Mouse (Mus musculus) urinary bladder, adult 18-20 months (tissue): ENCODE measurements around the gene Pyroxd2.

Source experiments
- DNase-seq, 2 experiments: peaks; one replicate each; pipeline ENCODE4 v3.0.0; 2022; ENCODE audit warnings: low spot score in 2 of 2, mixed read lengths in 2 of 2

Pyroxd2 gene

DNA sequence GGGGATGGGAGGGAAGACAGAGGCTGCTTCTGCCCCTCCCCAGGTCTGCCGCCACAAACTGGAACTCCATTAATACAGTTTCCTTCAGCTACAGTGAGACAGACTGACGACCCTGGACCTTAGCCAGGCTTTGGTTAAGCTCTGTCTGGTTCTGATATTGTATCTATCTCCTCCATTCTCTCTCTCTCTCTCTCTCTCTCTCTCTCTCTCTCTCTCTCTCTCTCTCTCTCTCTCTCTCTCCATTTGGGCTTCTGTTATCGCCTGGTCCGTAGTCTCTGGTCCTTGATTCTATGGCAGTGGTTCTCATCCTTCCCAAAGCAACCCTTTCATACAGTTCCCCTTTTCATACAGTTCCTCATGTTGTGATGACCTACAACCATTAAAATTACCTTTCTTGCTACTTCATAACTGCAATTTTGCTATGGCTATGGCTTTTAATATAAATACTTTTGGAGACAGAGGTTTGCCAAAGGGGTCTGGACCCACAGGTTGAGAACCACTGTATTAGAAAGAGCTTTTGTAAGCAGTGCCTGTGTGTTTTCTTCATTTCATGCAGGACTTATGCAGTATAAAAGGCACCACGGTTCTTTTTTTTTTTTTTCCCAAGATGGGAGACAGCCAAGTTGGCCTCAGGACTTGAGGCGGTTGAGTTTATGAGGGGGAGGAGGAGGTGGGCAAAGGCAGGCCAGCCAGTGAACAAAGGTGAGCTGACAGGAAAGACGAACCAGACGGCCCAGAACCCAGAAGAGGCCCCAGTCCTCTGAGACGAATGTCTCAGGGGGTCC, 7.3 kb downstream of the Pyroxd2 start:
- DNase-seq = no peak

- DNase-seq = peak in 1 of 2 experiments; percentile 42
These were observed 8.4 kb downstream of the Pyroxd2 start for GRCm38 (mm10) chr19:42744162-42744586.

- no peak for DNase-seq
These were observed 9.3 kb downstream of the Pyroxd2 start for GRCm38 (mm10) chr19:42743261-42743660.

GRCm38 (mm10) chr19:42741884-42742283, 10.7 kb downstream of the Pyroxd2 start:
- no peak for DNase-seq

- DNase-seq = no peak
These were observed 12.2 kb downstream of the Pyroxd2 start for GRCm38 (mm10) chr19:42740163-42740899.

- DNase-seq = no peak
These were observed 12.8 kb downstream of the Pyroxd2 start for GRCm38 (mm10) chr19:42739734-42740133.

GRCm38 (mm10) chr19:42737753-42738152, 14.8 kb downstream of the Pyroxd2 start:
- DNase-seq = no peak

GRCm38 (mm10) chr19:42734982-42735381, 17.6 kb downstream of the Pyroxd2 start:
- DNase-seq = no peak

DNA sequence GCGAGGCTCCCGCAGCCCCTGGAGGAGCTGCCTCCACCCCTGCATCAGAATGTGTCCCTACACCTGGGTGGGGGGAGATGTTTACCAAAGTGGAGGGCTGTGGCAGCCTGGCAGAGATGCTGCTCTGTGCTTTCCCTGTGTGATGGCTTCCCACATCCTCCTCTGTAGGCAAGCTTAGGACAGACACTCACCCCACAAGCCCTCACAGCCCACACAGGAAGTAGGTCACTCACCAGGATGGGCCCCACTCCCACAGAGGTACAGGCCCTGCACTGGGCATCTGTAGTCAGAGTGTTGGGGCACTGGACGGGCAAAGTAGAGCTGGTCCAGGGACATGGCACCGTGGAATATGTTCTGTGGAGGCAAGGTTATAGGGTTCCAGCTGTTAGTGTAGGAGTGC, 25.2 kb downstream of the Pyroxd2 start:
- no peak for DNase-seq

GRCm38 (mm10) chr19:42726766-42727165, 25.8 kb downstream of the Pyroxd2 start:
- DNase-seq = no peak

DNA sequence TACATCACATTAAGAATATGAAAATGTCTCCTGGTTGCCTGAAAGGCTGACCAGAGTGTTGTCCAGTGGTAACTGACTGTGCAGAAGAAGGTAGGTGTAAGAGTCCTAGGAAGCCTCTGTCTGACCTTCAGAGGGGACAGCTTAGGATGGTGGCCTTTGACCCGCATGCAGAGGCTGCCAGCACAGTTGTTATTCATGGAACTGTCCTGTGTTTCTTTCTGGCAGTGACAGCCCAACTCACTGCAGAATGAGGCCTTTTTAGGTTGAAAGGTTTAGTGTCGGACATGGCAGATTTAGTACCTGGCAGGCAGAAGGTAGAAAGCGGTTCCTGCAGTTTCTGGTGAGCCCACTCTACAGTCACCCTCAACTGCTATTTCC, 26.6 kb downstream of the Pyroxd2 start:
- no peak for DNase-seq

DNA sequence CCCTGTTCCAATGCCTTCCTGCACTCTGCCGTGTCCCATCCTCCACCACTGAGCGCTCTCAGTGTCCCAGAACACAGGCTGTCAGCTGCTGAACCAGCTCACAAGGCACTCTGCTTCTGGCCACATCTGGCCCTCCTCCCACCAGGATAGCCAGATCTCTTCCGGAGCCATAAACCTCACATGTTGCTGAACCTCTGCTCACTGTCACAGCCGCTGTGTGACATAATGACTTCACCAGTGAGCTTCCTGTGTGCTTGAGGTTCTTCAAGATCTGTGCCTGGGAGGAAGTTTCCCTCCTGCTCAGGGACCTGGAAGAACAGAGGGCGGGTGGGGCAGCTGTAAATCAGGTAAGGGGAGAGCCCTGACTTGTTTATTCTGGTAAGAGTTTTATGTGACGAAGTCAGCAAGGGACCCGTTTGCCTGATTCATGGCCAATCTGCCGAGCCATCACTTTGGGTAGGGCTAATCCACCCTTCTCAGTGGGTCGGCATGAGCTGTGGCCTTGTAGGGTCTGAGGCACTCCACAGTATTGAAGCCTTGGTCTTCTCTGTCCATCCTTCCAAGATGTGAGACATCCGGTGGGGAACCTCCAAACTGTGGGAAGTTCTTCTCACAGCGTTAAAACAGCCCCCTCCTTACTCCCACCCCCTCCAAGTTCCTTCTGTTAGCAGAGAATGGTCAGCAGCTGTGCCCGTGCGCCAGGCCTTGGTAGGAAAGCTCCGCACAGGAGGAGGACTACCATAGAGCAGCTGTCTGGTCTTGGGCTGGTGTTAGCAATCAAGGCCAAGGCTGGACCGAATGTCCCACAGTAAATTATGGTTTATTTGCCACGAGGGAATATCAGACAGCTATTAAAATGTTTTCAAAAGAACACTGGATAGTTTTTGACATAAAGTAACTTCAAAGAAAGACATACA, 27.3 kb downstream of the Pyroxd2 start:
- no peak for DNase-seq

DNA sequence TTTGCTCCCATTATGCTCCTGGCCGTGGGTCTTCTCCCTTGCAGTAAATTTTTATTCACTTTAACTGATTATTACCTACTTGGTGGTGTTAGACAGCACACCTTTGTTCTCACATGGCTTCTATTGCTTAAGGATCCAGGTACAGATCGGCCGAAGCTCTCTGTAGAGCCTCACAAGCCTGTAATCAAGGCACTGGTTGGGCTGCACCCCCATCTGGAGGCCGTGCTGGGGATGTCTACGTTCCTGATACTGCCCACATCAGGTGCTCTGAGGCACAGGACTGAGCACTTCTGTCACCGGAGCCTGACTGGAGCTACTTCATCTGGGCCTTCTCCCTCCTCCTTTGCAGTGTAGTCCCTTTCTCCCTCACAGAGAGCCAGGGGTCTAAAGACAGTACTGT, 29.3 kb downstream of the Pyroxd2 start:
- no peak for DNase-seq

DNA sequence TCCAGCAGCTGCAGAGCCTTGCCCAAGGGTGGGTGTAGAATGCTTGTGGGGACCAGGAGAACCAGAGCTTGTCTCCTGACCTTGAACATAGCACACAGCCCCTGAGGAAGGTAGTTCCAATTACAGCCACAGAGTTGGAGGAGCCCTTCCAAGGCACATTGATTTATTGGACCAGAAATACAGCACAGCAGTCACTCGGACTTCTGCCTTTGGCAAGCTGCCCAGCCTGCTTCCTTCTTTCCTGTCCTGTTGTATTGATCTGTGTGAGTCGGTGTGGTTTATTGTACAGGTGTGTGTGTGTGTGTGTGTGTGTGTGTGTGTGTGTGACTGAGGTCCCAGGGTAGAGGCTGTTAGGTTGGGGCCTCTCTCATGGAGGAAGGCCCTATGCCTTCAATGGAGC, 30.1 kb downstream of the Pyroxd2 start:
- no peak for DNase-seq

GRCm38 (mm10) chr19:42718101-42718500, 34.5 kb downstream of the Pyroxd2 start:
- DNase-seq = no peak

DNA sequence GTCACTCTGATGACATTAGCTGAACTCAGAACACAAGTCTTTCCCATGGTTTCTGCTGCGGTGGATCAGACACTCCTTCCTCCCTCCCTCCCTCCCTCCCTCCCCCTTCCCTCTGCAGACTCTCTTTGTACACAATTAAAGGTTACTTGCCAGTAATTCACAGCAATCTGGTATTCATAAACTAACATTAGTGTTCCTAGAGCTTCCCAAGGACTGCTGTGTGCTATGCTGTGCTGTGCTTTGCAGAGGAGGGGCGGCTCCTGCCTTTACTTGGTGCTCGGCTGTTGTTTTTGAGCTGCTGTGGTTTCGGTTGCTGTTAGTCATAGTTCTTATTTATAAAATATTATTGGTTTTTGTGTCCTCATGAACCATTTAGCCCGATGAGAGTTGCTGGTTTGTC, 34.9 kb downstream of the Pyroxd2 start:
- DNase-seq = no peak

- DNase-seq = no peak
These were observed 36.1 kb downstream of the Pyroxd2 start for GRCm38 (mm10) chr19:42716507-42716906.

- DNase-seq = no peak
These were observed 38.8 kb downstream of the Pyroxd2 start for GRCm38 (mm10) chr19:42713770-42714169.

DNA sequence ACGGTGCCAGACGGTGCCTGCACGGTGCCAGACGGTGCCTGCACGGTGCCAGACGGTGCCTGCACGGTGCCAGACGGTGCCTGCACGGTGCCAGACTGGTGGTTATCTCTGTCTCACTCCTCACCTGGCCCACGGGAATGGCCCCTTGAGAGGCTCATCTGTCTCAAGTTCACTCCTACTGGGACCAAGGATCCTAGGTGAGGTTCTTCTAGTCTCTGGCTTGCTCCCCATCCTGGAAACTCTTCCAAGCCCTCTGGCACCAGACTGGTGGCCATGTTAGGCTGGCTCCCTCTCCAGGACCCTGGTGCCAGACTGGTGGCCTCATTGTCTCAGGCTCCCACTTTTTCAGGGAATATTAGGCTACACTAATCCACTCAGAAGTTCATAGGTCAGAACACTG, 53.1 kb downstream of the Pyroxd2 start:
- no peak for DNase-seq

DNA sequence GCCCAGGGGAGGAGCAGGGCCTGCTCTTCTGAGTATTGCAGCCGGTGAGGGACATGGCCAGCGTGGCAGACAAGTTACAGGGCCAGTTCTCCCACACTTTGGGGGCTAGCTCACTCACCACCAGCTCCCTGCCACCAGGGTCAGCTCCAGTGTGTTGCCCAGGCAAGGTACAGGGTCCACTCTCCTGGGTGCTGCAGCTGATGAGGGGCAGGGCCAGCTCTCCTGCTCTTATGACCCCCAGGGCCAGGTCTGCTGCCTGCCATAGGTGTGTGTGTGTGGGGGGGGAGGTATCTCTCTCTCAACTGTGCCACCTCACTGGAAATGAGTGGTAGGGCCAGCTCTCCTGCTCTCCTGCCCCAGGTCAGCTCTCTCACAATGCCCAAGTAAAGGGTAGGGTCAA, 54.0 kb downstream of the Pyroxd2 start:
- no peak for DNase-seq

- DNase-seq = no peak
These were observed 55.2 kb downstream of the Pyroxd2 start for GRCm38 (mm10) chr19:42697336-42697735.

- no peak for DNase-seq
These were observed 62.3 kb downstream of the Pyroxd2 start for GRCm38 (mm10) chr19:42690256-42690655.
